Mouse (Mus musculus): ENCODE measurements around the gene Hdac5. TPM values are rescaled to one million over a fixed set of nuclear protein-coding genes. Genes with fewer than 3 reads are reported as not detected.
"Not testable (repeated sequence)": the region's sequence is repeated elsewhere in the genome, so short reads cannot be mapped to it uniquely, and the experiment has no call there.

The Hdac5 gene
- polyA plus RNA-seq, 1 experiment from 2014 or later = 84.4 TPM

- no peak overlapping the region for H3K27ac ChIP-seq
- H3K4me3 ChIP-seq = no peak overlapping the region
- H3K27me3 ChIP-seq = no peaks in the 10 kb centered on the region
- no peaks in the 10 kb centered on the region for H3K9me3 ChIP-seq
- no peak for ATAC-seq (ENCODE audit: insufficient number of reproducible peaks, insufficient read depth, low FRiP score, low TSS enrichment, low read depth)
- 88% methylated on average over 5 of the region's 5 CpGs for WGBS
- no peak overlapping the region for H3K4me2 ChIP-seq
- H3K9ac ChIP-seq = no peak overlapping the region
- no peaks in the 10 kb centered on the region for H3K4me1 ChIP-seq
- H3K36me3 ChIP-seq = peaks cover 69% of the 10 kb centered on the region
Measured at GRCm38 (mm10) chr11:102167539-102167938, 62.4 kb downstream of the Hdac5 start.

- Histone ChIP-seq H3K4me1 (no peaks in the 10 kb centered on the region), H3K4me2 (no peak overlapping the region), H3K36me3 (peaks cover 79% of the 10 kb centered on the region), H3K27me3 (no peaks in the 10 kb centered on the region), H3K27ac (no peak overlapping the region), H3K4me3 (no peak overlapping the region), H3K9ac (no peak overlapping the region), H3K9me3 (no peaks in the 10 kb centered on the region)
- 76% methylated on average over 6 of the region's 6 CpGs for WGBS
- ATAC-seq (ENCODE audit: insufficient number of reproducible peaks, insufficient read depth, low FRiP score, low TSS enrichment, low read depth) = no peak
Measured at GRCm38 (mm10) chr11:102165971-102166722, 63.8 kb downstream of the Hdac5 start.

GRCm38 (mm10) chr11:102159781-102160180 is 70.2 kb downstream of the Hdac5 start:
- Histone ChIP-seq H3K9me3 (no peaks in the 10 kb centered on the region), H3K9ac (no peak overlapping the region), H3K27me3 (no peaks in the 10 kb centered on the region), H3K36me3 (peaks cover 38% of the 10 kb centered on the region), H3K4me3 (no peak overlapping the region), H3K4me2 (no peak overlapping the region), H3K27ac (no peak overlapping the region), H3K4me1 (peaks cover 9% of the 10 kb centered on the region)
- WGBS = 69% methylated on average over 5 of the region's 5 CpGs
- no peak for ATAC-seq (ENCODE audit: insufficient number of reproducible peaks, insufficient read depth, low FRiP score, low TSS enrichment, low read depth)

- H3K27ac ChIP-seq; H3K4me2 ChIP-seq; ATAC-seq (ENCODE audit: insufficient number of reproducible peaks, insufficient read depth, low FRiP score, low TSS enrichment, low read depth); H3K9me3 ChIP-seq; H3K9ac ChIP-seq; H3K27me3 ChIP-seq; H3K4me3 ChIP-seq: not testable (repeated sequence)
- H3K36me3 ChIP-seq = peaks cover 42% of the 10 kb centered on the region
- peaks cover 10% of the 10 kb centered on the region for H3K4me1 ChIP-seq
- WGBS = 82% methylated on average over 2 of the region's 2 CpGs
Measured at GRCm38 (mm10) chr11:102158024-102158423, 71.9 kb downstream of the Hdac5 start.

GRCm38 (mm10) chr11:102156786-102157089 is 73.2 kb downstream of the Hdac5 start:
- peaks cover 39% of the 10 kb centered on the region for H3K36me3 ChIP-seq
- no peak for ATAC-seq (ENCODE audit: insufficient number of reproducible peaks, insufficient read depth, low FRiP score, low TSS enrichment, low read depth)
- H3K4me3 ChIP-seq = no peak overlapping the region
- H3K9ac ChIP-seq = no peak overlapping the region
- H3K9me3 ChIP-seq = no peaks in the 10 kb centered on the region
- no peak overlapping the region for H3K4me2 ChIP-seq
- no peak overlapping the region for H3K27ac ChIP-seq
- peaks cover 10% of the 10 kb centered on the region for H3K4me1 ChIP-seq
- no peaks in the 10 kb centered on the region for H3K27me3 ChIP-seq
- WGBS = 9% methylated on average over 1 of the region's 1 CpGs

GRCm38 (mm10) chr11:102156039-102156785 is 73.8 kb downstream of the Hdac5 start, which contains the start of gene Tmem101:
Tmem101 (minus strand) TSS chr11:102156404.
- Histone ChIP-seq H3K4me2 (peak within 1 kb of the TSS; percentile 89), H3K4me3 (peak within 1 kb of the TSS; percentile 73), H3K27me3 (no peaks in the 10 kb centered on the region), H3K27ac (peak within 1 kb of the TSS; percentile 76), H3K9me3 (no peaks in the 10 kb centered on the region), H3K9ac (peak within 1 kb of the TSS; percentile 84), H3K4me1 (peaks cover 10% of the 10 kb centered on the region), H3K36me3 (peaks cover 34% of the 10 kb centered on the region)
- under 1% methylated on average over 37 of the region's 37 CpGs for WGBS
- peak; percentile 54; the same call in 1 of the 2 replicates for ATAC-seq (ENCODE audit: insufficient number of reproducible peaks, insufficient read depth, low FRiP score, low TSS enrichment, low read depth)

GRCm38 (mm10) chr11:102147213-102147989 is 82.6 kb downstream of the Hdac5 start:
- H3K9me3 ChIP-seq = no peaks in the 10 kb centered on the region
- H3K4me1 ChIP-seq = peaks cover 25% of the 10 kb centered on the region
- ATAC-seq (ENCODE audit: insufficient number of reproducible peaks, insufficient read depth, low FRiP score, low TSS enrichment, low read depth) = no peak
- H3K4me3 ChIP-seq = 0 out of 2 replicates have a peak overlapping the region, but pooled peaks have one; percentile 42
- WGBS = 11% methylated on average over 34 of the region's 34 CpGs
- H3K9ac ChIP-seq = no peak overlapping the region
- peaks cover 2% of the 10 kb centered on the region; the same call in 1 of the 2 replicates for H3K36me3 ChIP-seq
- H3K27me3 ChIP-seq = peaks cover 74% of the 10 kb centered on the region
- H3K27ac ChIP-seq = no peak overlapping the region
- peak overlapping the region; percentile 33 for H3K4me2 ChIP-seq

- Histone ChIP-seq H3K9me3 (no peaks in the 10 kb centered on the region), H3K27ac (no peak overlapping the region), H3K9ac (no peak overlapping the region), H3K27me3 (peaks cover 78% of the 10 kb centered on the region), H3K36me3 (no peaks in the 10 kb centered on the region), H3K4me2 (no peak overlapping the region), H3K4me3 (peak overlapping the region; percentile 42), H3K4me1 (peaks cover 25% of the 10 kb centered on the region)
- 12% methylated on average over 17 of the region's 17 CpGs for WGBS
- ATAC-seq (ENCODE audit: insufficient number of reproducible peaks, insufficient read depth, low FRiP score, low TSS enrichment, low read depth) = no peak
Measured at GRCm38 (mm10) chr11:102146531-102146930, 83.4 kb downstream of the Hdac5 start.

GRCm38 (mm10) chr11:102146005-102146404 is 84.0 kb downstream of the Hdac5 start:
- Histone ChIP-seq H3K27ac (no peak overlapping the region), H3K27me3 (peaks cover 78% of the 10 kb centered on the region), H3K9ac (0 out of 2 replicates have a peak overlapping the region, but pooled peaks have one; percentile 36), H3K4me2 (peak overlapping the region; percentile 63), H3K4me1 (peaks cover 25% of the 10 kb centered on the region), H3K4me3 (peak overlapping the region; percentile 42), H3K36me3 (no peaks in the 10 kb centered on the region), H3K9me3 (no peaks in the 10 kb centered on the region)
- WGBS = 3% methylated on average over 16 of the region's 16 CpGs
- no peak for ATAC-seq (ENCODE audit: insufficient number of reproducible peaks, insufficient read depth, low FRiP score, low TSS enrichment, low read depth)

GRCm38 (mm10) chr11:102145471-102146001 is 84.4 kb downstream of the Hdac5 start, which contains the start of gene Nags:
Nags (plus strand) TSS chr11:102145513.
- Histone ChIP-seq H3K9ac (peak within 1 kb of the TSS; percentile 61), H3K27me3 (peaks cover 78% of the 10 kb centered on the region), H3K36me3 (no peaks in the 10 kb centered on the region), H3K9me3 (no peaks in the 10 kb centered on the region), H3K27ac (no peak within 1 kb of the TSS), H3K4me3 (peak within 1 kb of the TSS; percentile 42), H3K4me2 (peak within 1 kb of the TSS; percentile 63), H3K4me1 (peaks cover 25% of the 10 kb centered on the region)
- 2% methylated on average over 47 of the region's 50 CpGs for WGBS
- no peak for ATAC-seq (ENCODE audit: insufficient number of reproducible peaks, insufficient read depth, low FRiP score, low TSS enrichment, low read depth)

- peaks cover 78% of the 10 kb centered on the region for H3K27me3 ChIP-seq
- peak overlapping the region; percentile 61 for H3K9ac ChIP-seq
- ATAC-seq (ENCODE audit: insufficient number of reproducible peaks, insufficient read depth, low FRiP score, low TSS enrichment, low read depth) = no peak
Measured at GRCm38 (mm10) chr11:102144957-102145470, 85.0 kb downstream of the Hdac5 start.

More at GRCm38 (mm10) chr11:102144957-102145470, 85.0 kb downstream of the Hdac5 start:
- WGBS = 21% methylated on average over 13 of the region's 13 CpGs
- H3K36me3 ChIP-seq = no peaks in the 10 kb centered on the region
- H3K27ac ChIP-seq = no peak overlapping the region
- H3K4me3 ChIP-seq = peak overlapping the region; percentile 42
- peaks cover 25% of the 10 kb centered on the region for H3K4me1 ChIP-seq
- H3K9me3 ChIP-seq = no peaks in the 10 kb centered on the region
- peak overlapping the region; percentile 63 for H3K4me2 ChIP-seq
